Mouse (Mus musculus) neutrophil, adult 59 days (primary cell): ENCODE results near the gene Mgat4b. TPM values are rescaled to one million over a fixed set of nuclear protein-coding genes. Genes with fewer than 3 reads are reported as not detected.

Source experiments
- total RNA-seq, 2 experiments: library from RNA; stranded (reverse); gene quantifications; 1 replicate in 1 of 2; 2 replicates in 1 of 2; pipeline ENCODE4 v1.2.4; 2023

Mgat4b gene
- total RNA-seq: 10 to 100 TPM; 14.0 to 20.4 TPM

DNA sequence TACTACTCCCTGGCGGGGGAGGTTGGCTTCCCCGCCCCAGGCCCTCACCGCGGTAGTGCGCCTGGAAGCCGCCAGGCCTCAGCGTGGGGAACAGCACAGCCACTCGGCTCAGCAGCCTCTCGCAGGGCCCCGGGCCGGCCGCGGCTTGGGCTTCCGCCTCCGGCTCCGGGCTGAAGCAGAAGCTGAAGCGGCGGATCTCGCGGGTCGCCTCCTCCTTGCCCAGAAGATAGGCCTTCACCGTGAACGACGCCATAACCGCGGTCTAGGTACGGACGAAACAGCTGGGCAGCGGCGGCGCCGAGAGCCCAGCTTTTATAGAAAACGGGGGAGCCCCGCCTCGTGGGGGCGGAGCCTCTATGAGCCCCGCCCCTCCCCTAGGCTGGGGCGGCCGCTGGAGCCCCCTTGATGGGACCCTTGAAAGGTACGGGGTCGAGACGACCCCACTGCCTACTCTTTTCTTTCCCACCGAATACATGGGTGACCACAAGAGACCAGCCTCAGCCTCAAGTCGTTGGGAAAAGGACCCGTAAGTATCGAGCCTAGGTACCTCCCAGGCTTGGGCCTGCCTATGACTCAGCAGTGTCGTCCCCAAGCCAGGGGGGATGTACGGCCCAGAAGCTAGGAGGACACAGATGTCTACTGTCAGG lies at the start of gene Mgat4b, which contains the start of gene Sqstm1:
Gene Mgat4b, plus strand, starts transcription at position 386 of the 647 bp plus-strand sequence.
Gene Sqstm1, minus strand, starts transcription at position 323 of the 647 bp plus-strand sequence.

DNA sequence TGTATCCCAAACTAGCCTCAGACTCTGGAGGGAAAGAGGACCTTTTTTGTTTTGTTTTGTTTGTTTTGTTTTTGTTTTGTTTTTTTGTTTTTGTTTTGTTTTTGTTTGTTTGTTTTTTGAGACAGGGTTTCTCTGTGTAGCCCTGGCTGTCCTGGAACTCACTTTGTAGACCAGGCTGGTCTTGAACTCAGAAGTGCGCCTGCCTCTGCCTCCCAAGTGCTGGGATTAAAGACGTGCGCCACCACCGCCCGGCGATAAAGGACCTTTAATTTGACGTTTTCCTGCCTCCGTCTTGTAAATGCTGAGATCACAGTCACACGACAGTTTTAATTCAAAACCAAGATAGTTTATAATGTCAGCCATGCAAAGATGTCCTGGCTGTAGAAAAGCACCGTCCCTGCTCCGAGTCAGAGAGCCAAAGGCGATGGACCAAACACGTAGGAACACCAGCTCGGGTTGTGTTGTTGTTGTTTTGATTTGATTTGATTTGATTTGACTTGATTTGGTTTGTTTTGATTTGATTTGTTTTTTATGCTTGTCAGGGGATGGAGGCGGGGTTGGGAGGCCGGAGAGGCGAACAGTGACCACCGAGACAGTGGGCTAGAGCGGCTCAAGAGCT lies 36.5 kb upstream of the Mgat4b start, which contains the start of gene Mrnip:
Gene Mrnip, plus strand, starts transcription at position 334 of the 619 bp plus-strand sequence.

DNA sequence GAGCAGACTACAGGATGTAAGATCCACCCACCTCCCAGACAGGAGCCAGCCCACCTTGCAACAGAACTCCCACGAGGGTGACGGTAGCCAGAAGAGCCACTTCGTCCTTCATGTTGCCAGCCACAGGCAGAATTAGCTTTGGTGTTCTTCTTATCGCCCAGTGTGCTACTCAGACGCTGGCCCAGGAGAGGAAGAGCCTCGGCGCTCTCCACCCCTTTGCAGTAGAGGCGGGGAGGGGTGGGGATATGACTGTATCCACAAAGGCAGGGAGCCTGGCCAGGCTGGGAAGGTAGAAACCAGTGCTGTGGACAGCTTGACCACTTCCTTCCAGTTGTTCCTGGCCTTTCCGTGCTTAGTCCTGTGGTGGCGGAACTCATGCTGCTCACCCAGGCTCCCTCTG lies 27.6 kb downstream of the Mgat4b start, which contains the start of gene Ltc4s:
Gene Ltc4s, minus strand, starts transcription at position 293 of the 400 bp plus-strand sequence.

Other genes with a start within 250 kb of the Mgat4b start
- gene Rnf130, start 185.5 kb upstream of the Mgat4b start, total RNA-seq: 100 to 1,000 TPM; 244 to 262 TPM
- gene Tbc1d9b, start 79.5 kb upstream of the Mgat4b start, total RNA-seq: 10 to 100 TPM; 55.4 to 64.1 TPM
- 1 to 10 TPM; 2.8 to 4.0 TPM for gene Mrnip, start 36.4 kb upstream of the Mgat4b start, total RNA-seq
- 100 to 1,000 TPM; 315 to 336 TPM for gene Sqstm1, start 63 bp upstream of the Mgat4b start, total RNA-seq
- 1 to 10 TPM in 1 of 2 experiments, under 1 TPM in 1; 0.71 to 1.6 TPM for gene Ltc4s, start 27.7 kb downstream of the Mgat4b start, total RNA-seq
- gene Maml1, start 81.4 kb downstream of the Mgat4b start, total RNA-seq: 10 to 100 TPM; 46.0 to 48.1 TPM
- 100 to 1,000 TPM; 152 to 185 TPM for gene Canx, start 114.8 kb downstream of the Mgat4b start, total RNA-seq
- not detected for gene Cby3, start 143.6 kb downstream of the Mgat4b start, total RNA-seq
- 100 to 1,000 TPM; 424 to 460 TPM for gene Hnrnph1, start 166.1 kb downstream of the Mgat4b start, total RNA-seq
- 10 to 100 TPM; 24.2 to 32.0 TPM for gene Rufy1, start 220.2 kb downstream of the Mgat4b start, total RNA-seq